Mouse (Mus musculus) adrenal gland, postnatal 14 days (tissue): Measurements from ENCODE around the gene Gapdh. TPM values are rescaled to one million over a fixed set of nuclear protein-coding genes. Genes with fewer than 3 reads are reported as not detected.

Experiments
- DNase-seq: peaks from one replicate; pipeline ENCODE4 v3.0.0; 2021; ENCODE audit warnings: mixed read lengths
- long read RNA-seq, 2 experiments: library from polyadenylated mRNA; stranded (forward); transcript quantifications; one replicate each; pipeline ENCODE4 v2.0.0; 2021
- total RNA-seq: library from RNA; stranded (reverse); gene quantifications from 2 replicates; pipeline ENCODE4 v1.2.3, GENCODE M21; 2021

Gapdh gene
- total RNA-seq: 1,705 and 1,924 TPM in 2 replicates
- long read RNA-seq, experiment 1, partial matches to known transcripts: 2 of 12 reads
- long read RNA-seq, experiment 1, other reads (novel, unspliced or antisense): 5 of 12 reads
- long read RNA-seq, experiment 2, transcript Gapdh-213 (1 exons, 3,289 nt): major isoform, 6 of 16 reads
- long read RNA-seq, experiment 2, partial matches to known transcripts: 3 of 16 reads
- long read RNA-seq, experiment 2, other reads (novel, unspliced or antisense): 3 of 16 reads

GRCm38 (mm10) chr6:125166051-125166751, at the start of gene Gapdh:
TSS of gene Gapdh (minus strand) at chr6:125166467.
- DNase-seq: peak; percentile 93

GRCm38 (mm10) chr6:125215148-125215954, 49.1 kb upstream of the Gapdh start, which contains the start of gene Vamp1:
TSS of gene Vamp1 (plus strand) at chr6:125215551.
- DNase-seq: peak; percentile 96

GRCm38 (mm10) chr6:125213715-125214114, 47.4 kb upstream of the Gapdh start:
- no peak for DNase-seq

- no peak for DNase-seq
These were observed 46.9 kb upstream of the Gapdh start for GRCm38 (mm10) chr6:125213129-125213528.

- peak; percentile 51 for DNase-seq
These were observed 46.4 kb upstream of the Gapdh start for GRCm38 (mm10) chr6:125212621-125213020.

- no peak for DNase-seq
These were observed 44.2 kb upstream of the Gapdh start for GRCm38 (mm10) chr6:125210436-125210835.

GRCm38 (mm10) chr6:125197166-125197565, 30.9 kb upstream of the Gapdh start:
- no peak for DNase-seq

- DNase-seq: no peak
These were observed 30.0 kb upstream of the Gapdh start for GRCm38 (mm10) chr6:125196301-125196700.

- DNase-seq: no peak
These were observed 29.3 kb upstream of the Gapdh start for GRCm38 (mm10) chr6:125195541-125196075.

- DNase-seq: no peak
These were observed 27.1 kb upstream of the Gapdh start for GRCm38 (mm10) chr6:125193390-125193789.

GRCm38 (mm10) chr6:125192841-125193240, 26.6 kb upstream of the Gapdh start:
- no peak for DNase-seq

GRCm38 (mm10) chr6:125192016-125192714, 25.9 kb upstream of the Gapdh start:
- DNase-seq: peak; percentile 96

GRCm38 (mm10) chr6:125191332-125192015, 25.2 kb upstream of the Gapdh start, which contains the start of the genes Ncapd2 and Mrpl51:
TSS of gene Ncapd2 (minus strand) at chr6:125191701.
TSS of gene Mrpl51 (plus strand) at chr6:125191801.
- peak; percentile 98 for DNase-seq

GRCm38 (mm10) chr6:125190816-125191215, 24.5 kb upstream of the Gapdh start:
- DNase-seq: no peak

- no peak for DNase-seq
These were observed 19.9 kb upstream of the Gapdh start for GRCm38 (mm10) chr6:125186203-125186602.

GRCm38 (mm10) chr6:125182133-125182532, 15.9 kb upstream of the Gapdh start:
- DNase-seq: no peak

GRCm38 (mm10) chr6:125179601-125180000, 13.3 kb upstream of the Gapdh start:
- peak; percentile 69 for DNase-seq

- no peak for DNase-seq
These were observed 9.2 kb upstream of the Gapdh start for GRCm38 (mm10) chr6:125175469-125175868.

GRCm38 (mm10) chr6:125173256-125173655, 7.0 kb upstream of the Gapdh start:
- DNase-seq: peak; percentile 80

GRCm38 (mm10) chr6:125172474-125172873, 6.2 kb upstream of the Gapdh start:
- DNase-seq: peak; percentile 44

GRCm38 (mm10) chr6:125170194-125170593, 3.9 kb upstream of the Gapdh start:
- peak; percentile 19 for DNase-seq
